Mouse (Mus musculus): ENCODE data around the gene 9130023H24Rik.
A peak's percentile ranks its signal among the peaks of the same experiment; 100 is the strongest.

The 9130023H24Rik gene

DNA sequence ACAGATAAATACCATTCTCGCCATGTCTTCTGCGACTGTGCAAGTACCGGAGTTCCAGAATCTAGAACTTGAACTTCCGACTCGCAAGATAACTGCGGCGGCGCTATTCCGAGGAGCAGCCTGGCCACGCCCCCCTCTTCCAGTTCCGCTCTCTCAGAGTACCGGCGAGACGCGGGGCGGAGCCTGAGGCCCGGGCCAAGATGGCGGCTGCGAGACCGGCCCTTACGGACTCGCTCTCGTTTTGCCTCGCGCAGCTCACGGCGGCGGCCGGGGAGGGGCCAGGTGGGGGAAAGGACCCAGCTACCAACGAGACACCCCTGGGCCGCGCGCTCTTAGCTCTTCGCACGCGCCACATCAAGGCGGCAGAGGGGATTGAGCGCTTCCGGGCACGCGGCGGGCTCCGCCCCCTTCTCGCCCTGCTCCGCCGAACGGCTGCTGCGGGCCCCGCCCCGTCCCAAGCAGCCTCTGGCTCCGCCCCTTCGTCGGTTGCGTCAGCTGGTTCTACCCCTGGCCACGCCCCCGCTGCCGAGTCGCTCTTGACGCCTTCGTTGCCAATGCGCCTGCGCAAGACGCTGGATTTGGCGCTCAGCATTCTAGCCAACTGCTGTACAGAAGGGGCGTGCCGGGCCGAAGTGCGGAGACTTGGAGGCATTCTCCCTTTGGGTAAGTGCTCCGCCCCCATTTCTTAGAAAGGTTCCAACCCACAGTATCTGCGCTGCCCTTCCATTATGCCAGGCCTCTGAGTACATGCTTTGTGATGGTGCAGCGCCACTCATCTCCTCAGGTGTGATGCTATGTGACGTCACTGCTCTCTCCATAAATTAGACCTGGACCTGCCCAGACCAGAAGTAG, at the start of gene 9130023H24Rik:
9130023H24Rik (minus strand) TSS at position 105 of the 852 bp plus-strand sequence.
- peak; percentile 100 for DNase-seq

DNA sequence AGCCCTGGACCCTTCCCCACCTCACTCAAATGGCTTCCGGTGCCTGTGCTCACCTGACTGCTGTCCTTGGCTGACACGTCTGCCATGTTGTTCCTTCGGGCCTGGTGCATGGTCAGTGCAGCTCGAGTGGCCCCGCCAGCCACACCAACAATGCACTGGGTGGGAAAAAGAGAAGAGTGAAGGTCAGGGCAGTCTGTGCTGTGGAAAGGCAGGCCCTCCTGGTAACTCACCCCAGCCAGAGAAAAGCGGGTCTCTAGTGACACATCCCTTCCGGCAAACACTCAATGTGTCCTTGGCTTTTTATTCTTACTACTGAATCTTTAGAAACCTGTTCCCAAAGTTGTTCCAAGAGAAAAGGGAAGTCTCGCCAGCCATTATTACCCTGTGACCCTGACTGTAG, 47.2 kb upstream of the 9130023H24Rik start:
- no peak for DNase-seq

DNA sequence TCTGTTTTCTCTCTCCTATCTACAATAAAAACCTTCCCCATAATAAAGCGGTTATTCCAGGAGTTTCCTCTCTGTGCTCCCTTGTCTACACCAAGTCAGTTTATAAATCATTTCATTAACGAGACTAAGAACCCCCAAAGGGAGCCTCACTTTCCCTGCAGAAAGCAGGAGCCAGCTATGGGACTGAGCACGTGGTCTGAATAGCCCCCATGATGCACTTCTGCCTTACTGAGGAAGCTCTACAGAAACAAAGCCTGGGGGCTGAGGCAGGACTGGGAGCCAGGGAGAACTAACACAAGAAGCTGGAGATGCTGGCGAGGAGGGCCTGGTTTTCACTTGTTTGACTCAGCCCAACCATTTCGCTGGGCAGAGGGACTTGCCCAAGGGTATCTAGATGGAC, 46.2 kb upstream of the 9130023H24Rik start:
- no peak for DNase-seq

DNA sequence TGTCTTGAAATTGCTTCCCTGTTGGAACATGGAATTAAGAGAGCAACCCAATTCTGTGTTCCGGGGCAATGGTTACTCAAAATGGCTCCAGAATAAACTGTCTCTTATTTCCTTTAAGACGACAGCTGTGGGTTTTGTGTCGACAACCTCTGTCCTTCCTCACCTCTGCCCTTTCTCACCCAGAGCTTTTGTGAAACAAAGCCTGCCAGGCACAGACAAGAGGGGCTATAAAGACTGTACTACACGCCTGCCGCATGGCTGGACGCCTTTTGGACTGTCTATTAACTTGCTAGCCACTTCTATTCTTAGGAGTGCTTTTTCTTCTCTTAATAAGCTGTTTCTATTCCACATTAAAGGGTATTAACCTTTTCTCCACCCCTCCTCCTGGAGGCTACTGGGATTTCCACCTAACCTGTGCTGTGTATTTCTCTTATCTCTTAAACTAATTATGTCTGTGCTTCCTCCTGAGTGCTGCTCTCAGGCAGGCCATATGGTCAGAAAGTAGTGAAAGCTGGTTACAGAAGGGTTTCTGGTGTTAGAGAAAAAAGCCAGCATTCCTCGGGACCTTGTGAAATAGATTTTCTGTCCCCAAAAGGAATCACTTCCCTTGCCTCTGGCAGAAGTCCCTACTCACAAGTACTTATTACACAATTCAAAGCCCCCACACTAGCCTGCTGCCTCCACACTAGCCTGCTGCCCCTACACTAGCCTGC, 44.9 kb upstream of the 9130023H24Rik start:
- no peak for DNase-seq

DNA sequence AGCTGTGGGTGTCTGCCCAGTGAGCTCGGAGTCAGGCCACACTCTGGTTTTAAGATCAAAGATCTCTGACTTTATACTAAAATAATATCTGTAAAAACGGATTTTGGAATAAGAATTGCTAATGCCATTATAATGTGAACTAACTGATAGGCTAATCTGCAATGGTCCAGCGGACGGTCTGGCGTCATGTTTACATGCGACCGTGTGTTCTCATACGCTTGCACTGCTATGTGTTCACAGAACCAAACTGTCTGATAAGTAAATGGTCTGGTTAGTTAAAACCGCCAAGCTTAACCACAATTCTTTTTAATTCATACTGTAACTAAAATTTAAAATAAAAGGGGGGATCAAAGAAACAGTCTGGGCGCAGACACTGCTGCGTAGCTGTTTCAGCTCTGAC, 43.9 kb upstream of the 9130023H24Rik start:
- DNase-seq = no peak

DNA sequence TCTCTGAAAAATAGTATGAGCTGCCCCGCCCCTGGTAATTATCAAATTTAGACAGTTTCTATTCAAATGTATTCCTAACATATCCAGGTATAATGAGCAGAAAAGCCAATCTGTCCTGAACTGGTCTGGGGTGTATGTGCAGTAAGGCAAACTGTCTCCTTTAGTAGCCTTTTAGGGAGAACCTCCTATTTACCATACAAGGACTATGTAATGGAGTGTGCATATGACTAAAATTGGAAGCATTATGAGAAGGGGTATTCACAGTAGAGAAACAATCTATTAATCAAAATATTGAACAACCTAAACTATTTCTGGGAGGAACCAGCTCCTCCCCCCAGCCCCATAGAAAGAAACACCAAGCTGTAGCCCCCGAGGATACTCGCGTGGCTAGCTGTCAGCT, 41.9 kb upstream of the 9130023H24Rik start:
- no peak for DNase-seq

DNA sequence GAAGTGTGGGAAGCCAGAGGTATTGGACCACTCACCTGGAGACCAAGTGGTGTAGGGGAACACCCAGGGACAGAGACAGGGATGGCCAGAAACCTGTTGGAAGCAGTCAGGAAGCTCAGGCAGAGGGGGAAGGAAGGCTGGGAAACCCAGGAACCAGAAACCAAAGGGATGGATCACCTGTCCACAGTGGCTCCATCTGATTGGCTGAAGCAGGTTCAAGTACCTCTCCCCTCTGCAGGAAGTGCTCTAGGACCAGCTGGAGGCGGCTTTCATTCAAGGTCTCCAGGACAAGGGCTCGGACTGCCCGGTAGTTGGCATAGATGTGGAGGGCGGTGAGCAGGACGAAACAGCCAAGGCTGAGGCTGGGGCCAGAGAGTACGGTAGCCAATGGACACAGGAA, 38.2 kb upstream of the 9130023H24Rik start:
- no peak for DNase-seq

DNA sequence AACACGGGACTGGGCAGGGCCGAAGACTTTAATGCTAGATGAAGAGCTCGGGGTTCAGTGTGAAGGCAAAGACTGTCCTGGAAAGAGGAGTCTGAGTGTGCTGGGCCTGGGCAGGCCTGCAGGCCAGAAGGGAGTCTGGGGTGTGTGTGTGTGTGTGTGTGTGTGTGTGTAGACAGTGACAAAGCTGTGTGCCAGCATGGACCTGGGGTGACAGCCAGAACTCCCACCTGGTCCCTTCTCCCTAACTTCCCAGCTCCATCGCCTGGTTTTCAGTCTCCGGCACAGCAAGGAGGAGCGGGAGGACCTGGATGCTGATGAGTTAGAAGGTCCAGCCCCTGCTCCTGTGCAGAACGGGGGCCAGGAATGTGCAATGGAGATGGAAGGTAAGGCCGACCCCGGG, 33.7 kb upstream of the 9130023H24Rik start:
- no peak for DNase-seq

DNA sequence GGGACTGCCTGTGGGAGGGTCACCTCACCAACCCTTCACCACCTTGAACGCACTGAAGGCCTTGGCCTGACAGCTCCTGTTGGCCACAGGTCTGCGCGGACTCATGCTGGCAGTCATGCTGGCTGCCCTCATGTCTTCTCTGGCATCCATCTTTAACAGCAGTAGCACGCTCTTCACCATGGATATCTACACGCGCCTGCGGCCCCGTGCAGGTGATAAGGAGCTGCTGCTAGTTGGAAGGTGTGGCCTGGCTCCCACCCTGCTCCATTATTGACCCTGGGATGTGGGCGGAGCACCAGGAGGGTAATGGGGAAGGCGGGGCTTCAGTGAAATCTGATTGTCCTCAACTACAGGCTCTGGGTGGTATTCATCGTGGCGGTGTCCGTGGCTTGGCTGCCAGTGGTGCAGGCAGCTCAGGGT, 32.6 kb upstream of the 9130023H24Rik start:
- no peak for DNase-seq

DNA sequence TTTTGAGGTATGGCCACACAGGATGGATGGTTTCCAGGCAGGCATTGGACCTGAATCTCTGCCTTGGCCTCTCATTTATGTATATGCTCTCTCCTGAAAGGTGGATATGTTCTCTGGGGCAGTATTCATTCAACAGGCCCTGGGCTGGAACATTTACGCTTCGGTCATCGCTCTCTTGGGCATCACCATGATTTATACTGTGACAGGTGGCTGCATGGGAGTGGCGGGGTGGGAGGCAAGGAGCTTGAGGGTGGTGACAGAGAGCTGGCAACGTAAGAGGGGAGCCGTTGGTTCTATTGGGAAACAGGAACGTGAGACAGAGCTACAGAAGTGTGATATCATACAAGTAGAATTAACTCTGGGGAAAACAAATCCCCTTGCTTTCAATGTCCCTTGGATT, 30.0 kb upstream of the 9130023H24Rik start:
- no peak for DNase-seq

DNA sequence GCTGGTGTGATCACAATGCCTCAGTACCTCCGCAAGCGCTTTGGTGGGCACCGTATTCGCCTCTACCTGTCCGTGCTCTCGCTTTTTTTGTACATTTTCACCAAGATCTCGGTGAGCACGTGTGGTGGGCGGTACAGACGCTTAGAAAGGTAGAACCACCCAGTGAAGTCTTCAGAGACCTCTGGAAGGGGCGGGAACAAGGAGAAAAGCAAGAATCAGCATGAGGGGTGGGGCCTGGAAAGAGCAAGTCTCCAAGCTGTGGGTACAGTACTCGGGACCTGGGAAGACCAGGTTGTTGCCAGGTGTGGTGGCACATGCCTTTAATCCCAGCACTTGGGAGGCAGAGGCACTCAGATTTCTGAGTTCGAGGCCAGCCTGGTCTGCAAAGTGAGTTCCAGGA, 29.6 kb upstream of the 9130023H24Rik start:
- no peak for DNase-seq

DNA sequence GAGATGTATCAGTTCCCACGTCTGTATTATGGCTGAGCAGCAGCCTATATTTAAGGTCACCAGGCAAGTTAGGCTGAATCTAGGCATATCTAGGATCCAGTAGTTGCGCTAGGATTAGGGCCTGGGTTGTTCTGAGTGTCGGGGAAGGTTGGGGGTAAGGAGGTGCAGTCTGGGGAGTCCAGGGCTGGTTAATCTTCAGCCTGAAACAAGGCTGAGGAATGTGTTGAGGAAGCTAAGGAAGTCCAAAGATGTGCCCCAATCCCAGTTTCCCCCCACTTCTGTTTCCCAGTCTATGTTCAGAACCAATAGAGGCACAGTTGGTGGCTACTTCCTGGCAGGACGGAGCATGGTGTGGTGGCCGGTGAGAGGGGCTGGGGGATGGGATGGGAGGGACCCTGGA, 28.2 kb upstream of the 9130023H24Rik start:
- DNase-seq = no peak

DNA sequence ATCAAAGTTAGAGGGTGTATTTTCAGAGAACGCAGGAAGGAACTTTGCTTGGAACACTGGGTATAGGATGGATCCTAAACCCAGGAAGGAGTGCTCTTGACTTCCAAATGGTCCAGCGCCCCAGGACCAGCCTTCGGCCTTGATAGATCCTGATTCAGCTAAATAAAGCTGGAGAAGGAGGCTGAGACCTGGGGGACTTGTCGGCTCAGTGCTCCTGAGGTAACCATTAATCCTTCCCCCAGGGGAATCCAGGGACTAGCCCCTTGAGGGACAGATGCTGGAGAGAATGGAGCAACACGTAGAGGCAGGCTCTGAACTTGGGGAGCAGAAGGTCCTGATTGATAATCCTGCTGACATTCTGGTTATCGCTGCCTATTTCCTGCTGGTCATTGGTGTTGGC, 27.6 kb upstream of the 9130023H24Rik start, which contains the start of gene Slc5a2:
Slc5a2 (plus strand) TSS at position 247 of the 400 bp plus-strand sequence.
- no peak for DNase-seq

DNA sequence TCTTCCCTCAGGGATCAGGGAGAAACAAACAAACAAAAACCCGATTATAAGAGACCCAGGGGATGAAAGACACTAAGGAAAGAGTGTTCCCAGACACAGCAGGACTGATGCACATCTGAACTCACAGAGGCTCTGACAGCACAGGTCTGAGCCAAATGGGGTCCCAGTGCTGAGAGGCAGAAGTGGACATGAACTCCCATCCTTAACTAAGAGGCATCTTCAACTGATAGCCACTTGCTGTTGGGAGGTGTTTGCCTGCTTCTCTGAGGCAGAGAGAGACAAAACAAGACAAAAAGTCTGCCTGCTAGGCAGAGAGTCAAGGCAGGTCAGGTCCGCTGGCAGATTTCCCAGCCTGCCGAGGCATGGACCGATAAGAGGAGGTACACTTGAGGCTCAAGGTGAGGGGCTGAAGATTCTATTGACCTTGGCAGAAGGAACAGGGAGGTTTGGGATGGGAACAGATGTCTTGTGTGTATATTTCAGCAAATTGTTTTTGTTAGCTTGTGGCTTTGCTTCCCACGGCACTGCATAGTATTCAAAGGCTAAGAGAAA, 19.0 kb upstream of the 9130023H24Rik start:
- no peak for DNase-seq

DNA sequence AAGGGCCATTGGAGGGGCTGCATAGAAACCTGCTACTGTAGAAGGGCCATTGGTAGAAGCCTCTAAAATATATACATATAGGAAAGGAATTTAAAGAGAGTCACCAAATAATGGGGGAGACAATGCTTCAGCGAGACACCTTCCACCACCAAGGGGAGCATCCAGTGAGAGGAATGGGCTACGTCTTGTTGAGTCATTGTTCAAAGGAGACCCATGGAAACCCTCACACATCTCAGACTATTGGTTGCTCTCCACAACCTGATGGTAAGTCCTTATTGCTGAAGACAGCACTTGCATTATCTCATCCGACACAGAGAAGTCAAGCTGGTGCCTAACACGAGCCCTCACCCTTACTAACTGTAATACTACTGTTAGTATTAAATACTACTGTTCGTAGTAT, 17.9 kb upstream of the 9130023H24Rik start:
- DNase-seq = no peak

DNA sequence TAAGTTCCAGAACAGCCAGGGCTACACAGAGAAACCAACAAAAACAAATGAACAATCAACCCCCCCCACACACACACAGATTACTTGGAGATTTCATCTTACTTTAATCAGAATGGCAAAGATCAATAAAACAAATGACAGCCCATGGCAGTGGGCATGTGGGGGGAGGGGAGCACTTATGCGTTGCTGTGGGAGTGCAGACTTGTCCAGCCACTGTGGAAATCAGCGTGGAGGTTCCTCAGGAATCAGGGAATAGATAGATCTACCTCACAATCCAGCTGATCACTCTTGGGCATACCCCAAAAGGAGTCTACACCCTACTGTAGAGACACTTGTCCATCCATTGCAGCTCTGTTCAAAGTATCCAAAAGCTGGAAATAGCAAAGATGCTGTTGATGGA, 17.1 kb upstream of the 9130023H24Rik start:
- DNase-seq = no peak

DNA sequence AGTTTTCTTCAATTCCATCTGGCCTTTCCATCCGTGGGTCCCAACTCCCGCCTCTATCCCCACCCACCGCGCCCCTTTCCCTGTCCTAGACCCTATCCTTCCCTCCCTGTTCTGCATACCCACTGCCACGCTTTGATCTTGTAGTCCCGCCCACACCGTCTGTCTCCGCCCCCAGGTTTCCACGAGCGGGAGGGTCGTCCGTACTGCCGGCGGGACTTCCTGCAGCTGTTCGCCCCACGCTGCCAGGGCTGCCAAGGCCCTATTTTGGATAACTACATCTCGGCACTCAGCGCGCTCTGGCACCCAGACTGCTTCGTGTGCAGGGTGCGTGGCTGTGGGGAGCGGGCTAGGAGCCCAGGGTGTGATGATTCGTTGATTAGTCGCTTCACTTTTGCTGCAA, 14.8 kb upstream of the 9130023H24Rik start:
- DNase-seq = peak; percentile 80

DNA sequence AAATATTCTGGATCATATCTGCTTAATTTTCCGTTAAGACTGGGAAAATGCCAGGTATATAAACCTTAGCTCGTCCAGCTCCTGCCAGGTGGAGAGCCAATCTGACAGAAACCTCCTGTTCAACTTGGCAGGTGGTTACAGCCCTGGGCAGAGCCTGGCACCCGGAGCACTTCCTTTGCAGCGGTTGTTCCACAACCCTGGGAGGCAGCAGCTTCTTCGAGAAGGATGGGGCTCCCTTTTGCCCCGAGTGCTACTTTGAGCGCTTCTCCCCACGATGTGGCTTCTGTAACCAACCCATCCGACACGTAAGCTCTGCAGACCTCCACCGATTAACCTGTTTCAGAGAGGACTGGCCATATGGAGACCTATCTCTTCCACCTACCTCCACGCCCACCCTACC, 14.1 kb upstream of the 9130023H24Rik start:
- no peak for DNase-seq

DNA sequence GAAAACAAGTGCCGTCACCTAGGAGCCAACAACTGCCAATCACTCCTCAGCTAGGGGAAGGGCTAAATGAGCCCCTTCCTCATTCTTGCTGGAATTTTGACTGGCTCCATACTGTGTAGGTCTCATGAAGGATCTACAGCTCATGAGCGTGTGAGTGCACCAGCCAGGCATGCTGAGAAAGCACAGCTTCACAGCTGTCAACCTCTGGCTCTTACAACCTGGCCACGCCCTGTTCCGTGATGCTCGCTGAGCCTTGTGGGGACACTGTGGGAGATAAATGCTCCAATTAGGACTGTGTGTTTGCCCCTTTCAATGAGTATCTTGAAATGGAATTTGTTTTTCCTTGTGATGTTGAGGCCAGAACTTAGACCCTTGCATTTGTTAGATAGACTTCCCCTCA, 12.2 kb upstream of the 9130023H24Rik start:
- DNase-seq = no peak

DNA sequence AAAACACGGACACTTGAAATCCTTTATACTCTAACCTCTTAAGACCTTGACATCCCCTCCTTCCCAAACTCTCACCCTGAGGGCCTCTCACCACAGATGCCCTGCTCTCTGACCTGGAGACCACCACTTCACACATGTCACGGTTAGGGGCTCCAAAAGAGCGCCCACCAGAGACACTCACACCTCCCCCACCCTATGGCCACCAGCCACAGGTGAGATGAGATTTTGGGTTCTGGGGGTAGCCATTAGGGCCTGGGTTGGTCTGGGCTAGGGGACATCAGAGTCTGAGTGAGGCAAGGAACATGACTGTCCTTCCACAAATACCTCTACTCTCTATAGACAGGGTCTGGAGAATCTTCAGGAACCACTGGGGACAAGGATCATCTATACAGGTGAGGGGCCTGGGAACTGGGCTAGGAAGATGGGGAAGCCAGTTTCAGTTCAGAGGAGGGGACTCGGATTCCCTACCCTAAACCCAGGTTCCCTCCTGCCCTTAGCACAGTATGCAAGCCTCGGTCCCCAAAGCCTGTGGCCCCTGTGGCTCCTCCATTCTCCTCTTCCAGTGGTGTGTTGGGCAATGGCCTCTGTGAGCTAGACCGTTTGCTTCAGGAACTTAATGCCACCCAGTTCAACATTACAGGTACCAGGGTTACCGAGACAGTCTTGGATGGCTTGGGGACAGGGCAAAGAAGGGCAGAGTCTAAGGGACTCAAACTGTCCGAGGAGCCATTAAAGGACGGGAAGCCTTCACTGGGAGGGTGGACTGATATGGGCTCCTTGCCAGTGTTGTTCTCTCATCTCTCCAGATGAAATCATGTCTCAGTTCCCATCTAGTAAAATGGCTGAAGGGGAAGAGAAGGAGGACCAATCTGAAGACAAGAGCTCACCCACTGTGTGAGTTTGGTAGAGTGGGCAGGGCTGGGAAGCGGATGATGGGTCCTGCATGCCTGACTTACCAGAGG, 10.5 kb upstream of the 9130023H24Rik start:
- no peak for DNase-seq

DNA sequence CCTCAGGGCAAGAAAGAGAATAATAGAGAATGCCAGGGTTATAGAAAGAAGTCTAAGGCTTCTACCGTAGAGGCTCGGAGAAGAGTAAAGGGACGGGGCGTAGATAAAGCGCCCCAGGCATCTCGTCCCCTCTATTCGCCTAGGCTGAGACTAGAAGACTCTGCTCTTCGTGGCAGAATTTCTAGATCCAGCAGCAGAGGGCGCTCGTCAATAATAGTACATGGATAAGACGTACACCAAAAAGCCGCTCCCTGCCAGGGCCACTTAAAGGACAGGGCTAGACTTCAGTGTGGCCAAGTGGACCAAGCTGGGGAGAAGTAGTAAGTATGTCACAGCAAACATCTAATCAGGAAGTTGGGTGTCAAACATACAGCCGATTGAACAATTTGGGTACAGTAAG, 9.6 kb upstream of the 9130023H24Rik start:
- peak; percentile 75 for DNase-seq

DNA sequence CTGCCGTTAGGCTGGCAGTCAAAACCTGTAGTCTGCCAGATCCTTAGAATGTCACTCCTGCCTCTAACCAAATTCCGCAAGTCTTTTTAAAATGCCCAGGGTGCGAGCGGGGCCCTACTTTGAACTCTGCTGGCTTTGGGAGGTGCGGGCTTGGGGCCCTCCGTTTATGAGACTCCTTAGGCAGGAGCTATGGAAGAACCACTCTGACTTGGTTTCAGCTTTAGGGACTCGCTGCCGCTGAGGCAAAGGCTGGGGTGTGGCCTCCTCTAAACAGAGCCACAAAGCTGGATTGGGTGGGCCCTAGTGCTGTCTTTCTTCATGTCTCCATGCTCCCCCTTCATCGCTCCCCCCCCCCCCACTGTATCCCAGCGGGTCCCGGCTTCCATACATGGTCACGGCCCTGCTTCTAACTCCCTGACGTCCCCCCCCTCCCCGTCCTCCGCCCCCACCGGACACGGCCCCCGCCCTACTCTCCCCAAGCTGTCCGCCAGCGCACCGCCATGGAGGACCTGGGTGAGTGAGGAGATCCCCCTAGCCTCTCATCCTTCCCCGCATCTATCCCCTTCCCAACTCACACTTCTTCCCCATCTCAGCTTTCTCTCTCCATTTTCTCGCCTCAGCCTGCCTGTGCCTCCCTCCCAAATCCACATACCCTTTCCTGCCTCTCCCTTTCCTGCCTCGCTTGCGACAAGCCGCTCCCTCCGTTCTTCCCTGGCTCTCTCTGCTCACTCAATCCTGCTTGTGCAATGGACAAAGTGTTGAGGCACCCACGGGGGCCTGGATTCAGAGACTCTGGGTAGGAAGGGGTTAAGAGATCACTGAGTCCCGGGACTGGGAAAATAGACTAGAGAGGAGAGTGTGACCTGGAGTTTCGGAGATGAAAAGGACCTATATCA, 8.9 kb upstream of the 9130023H24Rik start, which contains the start of gene Tgfb1i1:
Tgfb1i1 (plus strand) TSS at position 317 of the 896 bp plus-strand sequence.
- DNase-seq = peak; percentile 63
